Mouse (Mus musculus): ENCODE results near the gene Parp16. TPM values are rescaled to one million over a fixed set of nuclear protein-coding genes. Genes with fewer than 3 reads are reported as not detected.
A peak's percentile ranks its signal among the peaks of the same experiment; 100 is the strongest.

The Parp16 gene
- polyA plus RNA-seq, 1 experiment from 2014 or later: 7.5 TPM

DNA sequence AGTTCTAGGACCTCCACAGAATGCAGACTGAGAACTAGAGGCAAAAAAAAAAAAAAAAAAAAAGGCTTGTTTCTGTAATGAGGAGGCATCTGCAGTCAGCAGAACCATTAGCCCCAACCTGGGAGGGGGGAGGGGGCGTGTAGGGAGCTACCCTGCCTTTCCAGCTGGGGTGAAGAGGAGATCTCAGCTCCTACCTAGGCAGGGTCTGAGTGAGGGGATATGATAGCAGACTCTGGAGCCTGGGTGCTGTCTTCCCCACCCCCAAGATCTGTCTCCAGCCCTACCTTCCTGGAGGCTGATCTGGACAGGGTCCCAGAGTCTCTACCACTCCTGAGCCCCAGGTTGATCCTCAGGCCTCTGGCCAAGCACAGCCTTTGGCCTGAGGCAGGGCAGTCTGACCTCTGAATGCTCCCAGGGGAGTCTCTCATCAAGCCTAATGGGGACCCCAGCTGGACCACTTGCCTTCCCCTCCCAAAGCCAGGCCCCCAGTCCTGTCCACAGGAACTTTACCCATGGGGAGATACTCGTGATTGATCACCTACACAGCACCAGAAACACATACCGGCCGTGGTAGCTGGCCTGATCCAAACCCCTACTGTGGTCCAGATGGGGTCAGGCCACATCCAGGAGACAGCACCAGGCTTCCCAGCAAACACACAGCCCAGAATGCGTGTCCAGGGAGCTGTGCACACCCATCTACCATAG lies 19.8 kb upstream of the Parp16 start:
- H3K9me3 ChIP-seq (ENCODE audit: control insufficient read depth, low read length): no peaks in the 10 kb centered on the region
- H3K36me3 ChIP-seq (ENCODE audit: control insufficient read depth, insufficient read depth, low read length): no peaks in the 10 kb centered on the region
- H3K27me3 ChIP-seq (replicated peaks; ENCODE audit: control insufficient read depth, insufficient read depth, low read length): peaks cover 33% of the 10 kb centered on the region
- ATAC-seq (replicated peaks; ENCODE audit: low FRiP score): no peak
- H3K9ac ChIP-seq (ENCODE audit: low read depth, low read length): no peak overlapping the region
- 38% methylated on average over 5 of the region's 5 CpGs for WGBS
- H3K27ac ChIP-seq (ENCODE audit: low read depth, low read length): no peak overlapping the region
- no peak overlapping the region for H3K4me2 ChIP-seq
- H3K4me1 ChIP-seq (replicated peaks; ENCODE audit: control insufficient read depth, insufficient read depth, low read length): 0 out of 2 replicates have a peak, but pooled peaks cover 3% of the 10 kb centered on the region
- H3K4me3 ChIP-seq (ENCODE audit: low read depth, low read length): no peak overlapping the region
- no peak for DNase-seq (ENCODE audit: low spot score)

DNA sequence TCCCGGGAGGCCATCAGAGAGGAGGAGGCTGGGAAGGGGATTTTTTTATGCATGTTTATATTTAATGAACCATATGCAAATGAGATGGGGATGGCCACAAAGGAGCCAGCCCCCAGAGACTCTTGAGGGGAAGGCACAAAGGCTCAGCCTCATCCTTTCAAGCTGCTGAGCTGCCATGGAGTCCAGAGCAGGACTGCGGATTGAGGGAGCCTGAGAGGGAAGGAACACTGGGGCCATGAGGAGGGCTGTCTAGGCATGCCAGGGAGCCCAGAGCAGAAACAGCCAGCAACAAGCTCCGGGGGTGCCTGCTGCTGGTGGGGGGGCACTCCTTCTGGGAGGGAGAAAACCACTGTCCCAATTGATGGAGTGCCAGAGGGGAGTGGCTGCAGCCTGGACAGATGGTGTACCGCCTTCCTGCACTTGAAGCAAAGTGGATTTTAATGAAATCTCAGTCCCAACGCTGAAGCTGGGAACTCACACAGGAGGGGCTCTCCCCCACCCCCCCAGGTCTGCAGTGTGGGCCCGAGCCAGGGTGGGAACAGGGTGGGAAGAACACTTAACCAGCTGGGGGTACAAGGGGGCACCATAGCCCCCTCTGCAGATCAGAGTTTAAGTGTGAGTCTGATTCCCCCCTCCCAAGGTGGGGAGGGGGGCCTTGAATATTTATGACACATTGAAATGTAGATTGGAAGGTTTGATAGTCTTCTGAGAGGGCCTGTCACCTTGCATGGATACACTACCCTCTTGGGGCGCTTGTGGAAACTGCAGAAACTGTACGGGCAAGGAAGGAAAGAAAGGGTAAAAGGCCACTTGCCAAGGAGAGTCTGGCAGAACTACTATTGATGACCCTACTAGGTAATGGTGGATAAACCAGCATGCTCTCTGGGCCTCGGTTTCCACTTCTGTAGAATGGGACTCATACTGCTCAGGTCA lies 18.9 kb upstream of the Parp16 start:
- H3K9me3 ChIP-seq (ENCODE audit: control insufficient read depth, low read length): no peaks in the 10 kb centered on the region
- 0 out of 2 replicates have a peak, but pooled peaks cover 3% of the 10 kb centered on the region for H3K4me1 ChIP-seq (replicated peaks; ENCODE audit: control insufficient read depth, insufficient read depth, low read length)
- peaks cover 38% of the 10 kb centered on the region for H3K27me3 ChIP-seq (replicated peaks; ENCODE audit: control insufficient read depth, insufficient read depth, low read length)
- H3K9ac ChIP-seq (ENCODE audit: low read depth, low read length): no peak overlapping the region
- no peak overlapping the region for H3K4me3 ChIP-seq (ENCODE audit: low read depth, low read length)
- ATAC-seq (replicated peaks; ENCODE audit: low FRiP score) (no peak), DNase-seq (ENCODE audit: low spot score) (no peak)
- H3K4me2 ChIP-seq: no peak overlapping the region
- H3K36me3 ChIP-seq (ENCODE audit: control insufficient read depth, insufficient read depth, low read length): no peaks in the 10 kb centered on the region
- WGBS: 46% methylated on average over 9 of the region's 9 CpGs
- no peak overlapping the region for H3K27ac ChIP-seq (ENCODE audit: low read depth, low read length)

DNA sequence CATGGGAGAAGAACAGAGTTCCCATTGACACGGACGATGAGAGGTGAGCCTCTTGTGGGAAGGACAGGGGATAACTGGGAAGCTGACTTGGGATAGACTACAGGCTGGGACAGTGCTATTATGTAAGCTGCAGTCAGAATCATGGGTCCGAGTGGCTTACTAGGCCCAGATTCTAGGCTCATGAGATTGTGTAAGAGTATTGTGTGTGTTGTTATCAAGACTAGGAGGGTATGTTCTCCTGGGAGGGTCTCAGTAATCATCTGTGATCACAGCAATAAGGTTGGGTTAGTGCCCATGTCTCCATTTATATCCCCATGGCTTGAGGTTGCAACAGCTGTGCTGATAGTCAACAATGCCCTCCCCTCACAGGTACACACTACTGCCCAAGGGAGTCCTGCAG lies 17.7 kb upstream of the Parp16 start:
- Histone ChIP-seq H3K4me2 (no peak overlapping the region), H3K27me3 (replicated peaks; ENCODE audit: control insufficient read depth, insufficient read depth, low read length) (peaks cover 42% of the 10 kb centered on the region), H3K9ac (ENCODE audit: low read depth, low read length) (no peak overlapping the region), H3K9me3 (ENCODE audit: control insufficient read depth, low read length) (no peaks in the 10 kb centered on the region), H3K4me1 (replicated peaks; ENCODE audit: control insufficient read depth, insufficient read depth, low read length) (0 out of 2 replicates have a peak, but pooled peaks cover 3% of the 10 kb centered on the region), H3K36me3 (ENCODE audit: control insufficient read depth, insufficient read depth, low read length) (no peaks in the 10 kb centered on the region), H3K4me3 (ENCODE audit: low read depth, low read length) (no peak overlapping the region), H3K27ac (ENCODE audit: low read depth, low read length) (no peak overlapping the region)
- DNase-seq (ENCODE audit: low spot score) (no peak), ATAC-seq (replicated peaks; ENCODE audit: low FRiP score) (no peak)
- 67% methylated on average over 3 of the region's 3 CpGs for WGBS

- Histone ChIP-seq H3K27ac (ENCODE audit: low read depth, low read length) (no peak overlapping the region), H3K4me2 (no peak overlapping the region), H3K4me3 (ENCODE audit: low read depth, low read length) (no peak overlapping the region), H3K4me1 (replicated peaks; ENCODE audit: control insufficient read depth, insufficient read depth, low read length) (0 out of 2 replicates have a peak, but pooled peaks cover 3% of the 10 kb centered on the region), H3K9ac (ENCODE audit: low read depth, low read length) (no peak overlapping the region), H3K9me3 (ENCODE audit: control insufficient read depth, low read length) (no peaks in the 10 kb centered on the region), H3K36me3 (ENCODE audit: control insufficient read depth, insufficient read depth, low read length) (no peaks in the 10 kb centered on the region), H3K27me3 (replicated peaks; ENCODE audit: control insufficient read depth, insufficient read depth, low read length) (peaks cover 42% of the 10 kb centered on the region)
- 51% methylated on average over 10 of the region's 10 CpGs for WGBS
- ATAC-seq (replicated peaks; ENCODE audit: low FRiP score): no peak
- no peak for DNase-seq (ENCODE audit: low spot score)
Measured at GRCm38 (mm10) chr9:65177912-65178311, 17.2 kb upstream of the Parp16 start.

DNA sequence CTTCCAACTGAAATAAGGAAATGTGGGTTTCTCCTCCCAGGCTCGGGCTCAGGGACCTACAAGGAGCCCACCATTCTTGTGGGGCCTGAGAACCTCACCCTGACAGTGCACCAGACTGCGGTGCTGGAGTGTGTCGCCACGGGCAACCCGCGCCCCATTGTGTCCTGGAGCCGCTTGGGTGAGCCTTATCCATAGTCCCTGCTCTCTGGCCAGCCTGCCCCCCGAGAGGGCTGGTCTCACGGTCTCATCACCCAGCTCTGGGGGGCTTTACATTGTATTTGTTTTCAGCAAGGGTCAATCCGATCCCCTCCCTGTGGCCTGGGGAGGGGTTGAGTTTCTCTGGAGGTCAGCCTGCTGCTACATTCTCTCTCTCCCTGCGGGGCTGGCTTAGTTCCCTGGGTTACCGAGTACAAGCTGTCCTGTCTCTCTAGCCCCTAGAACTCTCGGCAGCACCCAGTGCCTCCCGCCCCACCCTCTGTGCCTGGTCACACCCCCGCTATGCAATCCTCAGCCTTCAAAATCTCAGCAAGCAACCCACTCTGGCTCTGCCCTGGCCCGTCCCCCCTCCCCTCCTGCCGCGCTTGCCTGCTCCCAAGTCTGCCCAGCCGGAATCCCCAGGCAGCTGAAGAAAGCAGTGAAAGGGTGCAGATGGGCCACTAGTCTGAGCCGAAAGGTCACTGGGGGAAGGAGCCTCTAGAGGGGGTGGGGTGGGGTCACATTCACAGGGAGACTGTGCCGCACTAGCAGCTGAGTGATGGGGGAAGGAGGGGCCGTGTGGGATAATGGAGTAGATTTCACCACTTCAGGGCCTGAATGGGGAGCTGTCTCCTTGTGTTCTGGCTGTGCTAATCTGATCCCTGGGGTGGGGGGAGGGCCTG lies 16.6 kb upstream of the Parp16 start:
- H3K4me3 ChIP-seq (ENCODE audit: low read depth, low read length): no peak overlapping the region
- no peaks in the 10 kb centered on the region for H3K9me3 ChIP-seq (ENCODE audit: control insufficient read depth, low read length)
- H3K27ac ChIP-seq (ENCODE audit: low read depth, low read length): no peak overlapping the region
- H3K4me2 ChIP-seq: peak overlapping the region; percentile 21; the same call in 1 of the 2 replicates
- peaks cover 42% of the 10 kb centered on the region for H3K27me3 ChIP-seq (replicated peaks; ENCODE audit: control insufficient read depth, insufficient read depth, low read length)
- 0 out of 2 replicates have a peak, but pooled peaks cover 3% of the 10 kb centered on the region for H3K4me1 ChIP-seq (replicated peaks; ENCODE audit: control insufficient read depth, insufficient read depth, low read length)
- DNase-seq (ENCODE audit: low spot score) (no peak), ATAC-seq (replicated peaks; ENCODE audit: low FRiP score) (no peak)
- WGBS: 15% methylated on average over 22 of the region's 22 CpGs
- H3K9ac ChIP-seq (ENCODE audit: low read depth, low read length): no peak overlapping the region
- H3K36me3 ChIP-seq (ENCODE audit: control insufficient read depth, insufficient read depth, low read length): no peaks in the 10 kb centered on the region

GRCm38 (mm10) chr9:65179817-65180624 lies 15.1 kb upstream of the Parp16 start:
- Histone ChIP-seq H3K36me3 (ENCODE audit: control insufficient read depth, insufficient read depth, low read length) (no peaks in the 10 kb centered on the region), H3K4me1 (replicated peaks; ENCODE audit: control insufficient read depth, insufficient read depth, low read length) (0 out of 2 replicates have a peak, but pooled peaks cover 3% of the 10 kb centered on the region), H3K4me2 (0 out of 2 replicates have a peak overlapping the region, but pooled peaks have one; percentile 1)

DNA sequence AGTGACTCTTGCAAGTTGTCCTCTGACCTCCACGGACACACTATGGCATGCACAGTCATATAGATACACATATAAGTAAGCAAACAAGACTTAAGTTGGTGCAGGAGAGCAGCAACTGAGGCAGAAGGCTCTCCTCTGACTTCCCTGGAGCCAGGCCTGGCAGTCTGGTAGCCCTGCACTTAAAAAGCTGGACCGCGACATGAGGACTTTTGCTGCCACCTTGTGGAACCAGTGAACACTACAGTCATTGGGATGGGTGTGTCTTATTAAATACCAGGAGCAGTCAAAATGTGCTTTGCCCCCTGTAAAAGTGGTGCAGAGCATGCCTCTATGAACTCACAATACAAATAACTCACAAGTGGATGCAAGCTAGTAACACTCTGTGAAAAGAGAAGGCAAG lies 6.6 kb upstream of the Parp16 start:
- Histone ChIP-seq H3K4me1 (replicated peaks; ENCODE audit: control insufficient read depth, insufficient read depth, low read length) (peaks cover 16% of the 10 kb centered on the region), H3K27me3 (replicated peaks; ENCODE audit: control insufficient read depth, insufficient read depth, low read length) (no peaks in the 10 kb centered on the region; the same call in 1 of the 2 replicates), H3K9ac (ENCODE audit: low read depth, low read length) (no peak overlapping the region), H3K4me3 (ENCODE audit: low read depth, low read length) (no peak overlapping the region), H3K9me3 (ENCODE audit: control insufficient read depth, low read length) (no peaks in the 10 kb centered on the region), H3K36me3 (ENCODE audit: control insufficient read depth, insufficient read depth, low read length) (no peaks in the 10 kb centered on the region), H3K27ac (ENCODE audit: low read depth, low read length) (no peak overlapping the region), H3K4me2 (no peak overlapping the region)
- peak; percentile 77 for DNase-seq (ENCODE audit: low spot score)
- WGBS: 4% methylated on average over 3 of the region's 3 CpGs
- no peak for ATAC-seq (replicated peaks; ENCODE audit: low FRiP score)

More at GRCm38 (mm10) chr9:65179817-65180624, 15.1 kb upstream of the Parp16 start:
- Histone ChIP-seq H3K27me3 (replicated peaks; ENCODE audit: control insufficient read depth, insufficient read depth, low read length) (peaks cover 42% of the 10 kb centered on the region), H3K4me3 (ENCODE audit: low read depth, low read length) (no peak overlapping the region), H3K9me3 (ENCODE audit: control insufficient read depth, low read length) (no peaks in the 10 kb centered on the region), H3K27ac (ENCODE audit: low read depth, low read length) (no peak overlapping the region), H3K9ac (ENCODE audit: low read depth, low read length) (no peak overlapping the region)
- no peak for DNase-seq (ENCODE audit: low spot score)
- ATAC-seq (replicated peaks; ENCODE audit: low FRiP score): 0 out of 2 replicates have a peak, but pooled peaks have one; percentile 27
- WGBS: 22% methylated on average over 17 of the region's 17 CpGs
